Mouse (Mus musculus) cerebellum, adult 9-10 months (tissue): ENCODE data around the gene Nid1.
"Not testable (repeated sequence)": the region's sequence is repeated elsewhere in the genome, so short reads cannot be mapped to it uniquely, and the experiment has no call there.

Source experiments
- DNase-seq: peaks from one replicate; pipeline ENCODE4 v3.0.0; 2022

Nid1 gene

GRCm38 (mm10) chr13:13498022-13498421 lies 60.7 kb downstream of the Nid1 start:
- DNase-seq = no peak

GRCm38 (mm10) chr13:13502406-13502805 lies 65.1 kb downstream of the Nid1 start:
- no peak for DNase-seq

- no peak for DNase-seq
These were observed 66.5 kb downstream of the Nid1 start for GRCm38 (mm10) chr13:13503695-13504386.

GRCm38 (mm10) chr13:13505063-13505462 lies 67.7 kb downstream of the Nid1 start:
- DNase-seq = no peak

GRCm38 (mm10) chr13:13506556-13506955 lies 69.2 kb downstream of the Nid1 start:
- DNase-seq = no peak

- DNase-seq = no peak
These were observed 77.5 kb downstream of the Nid1 start for GRCm38 (mm10) chr13:13514861-13515260.

- peak; percentile 93 for DNase-seq
These were observed 79.2 kb downstream of the Nid1 start for GRCm38 (mm10) chr13:13516376-13517225.

GRCm38 (mm10) chr13:13518114-13518513 lies 80.8 kb downstream of the Nid1 start:
- DNase-seq = no peak

- DNase-seq = no peak
These were observed 83.1 kb downstream of the Nid1 start for GRCm38 (mm10) chr13:13520436-13520835.

- no peak for DNase-seq
These were observed 86.6 kb downstream of the Nid1 start for GRCm38 (mm10) chr13:13523625-13524584.

GRCm38 (mm10) chr13:13525205-13525604 lies 87.9 kb downstream of the Nid1 start:
- DNase-seq = no peak

GRCm38 (mm10) chr13:13525877-13526276 lies 88.5 kb downstream of the Nid1 start:
- no peak for DNase-seq

GRCm38 (mm10) chr13:13529115-13529542 lies 91.8 kb downstream of the Nid1 start:
- DNase-seq = peak; percentile 82

GRCm38 (mm10) chr13:13530913-13531312 lies 93.6 kb downstream of the Nid1 start:
- no peak for DNase-seq

- DNase-seq = no peak
These were observed 94.6 kb downstream of the Nid1 start for GRCm38 (mm10) chr13:13531923-13532322.

- no peak for DNase-seq
These were observed 99.2 kb downstream of the Nid1 start for GRCm38 (mm10) chr13:13536555-13536954.

- no peak for DNase-seq
These were observed 100.1 kb downstream of the Nid1 start for GRCm38 (mm10) chr13:13537272-13538015.

GRCm38 (mm10) chr13:13538585-13539300 lies 101.4 kb downstream of the Nid1 start:
- DNase-seq = peak; percentile 54

GRCm38 (mm10) chr13:13543073-13543472 lies 105.7 kb downstream of the Nid1 start:
- not testable (repeated sequence) for DNase-seq

GRCm38 (mm10) chr13:13546792-13547191 lies 109.4 kb downstream of the Nid1 start:
- DNase-seq = no peak

- no peak for DNase-seq
These were observed 110.5 kb downstream of the Nid1 start for GRCm38 (mm10) chr13:13547889-13548288.
